Mouse (Mus musculus): Measurements from ENCODE around the gene Camk1. TPM values are rescaled to one million over a fixed set of nuclear protein-coding genes. Genes with fewer than 3 reads are reported as not detected.

Camk1 gene
- polyA plus RNA-seq, 1 experiment from 2014 or later: 31.5 TPM

DNA sequence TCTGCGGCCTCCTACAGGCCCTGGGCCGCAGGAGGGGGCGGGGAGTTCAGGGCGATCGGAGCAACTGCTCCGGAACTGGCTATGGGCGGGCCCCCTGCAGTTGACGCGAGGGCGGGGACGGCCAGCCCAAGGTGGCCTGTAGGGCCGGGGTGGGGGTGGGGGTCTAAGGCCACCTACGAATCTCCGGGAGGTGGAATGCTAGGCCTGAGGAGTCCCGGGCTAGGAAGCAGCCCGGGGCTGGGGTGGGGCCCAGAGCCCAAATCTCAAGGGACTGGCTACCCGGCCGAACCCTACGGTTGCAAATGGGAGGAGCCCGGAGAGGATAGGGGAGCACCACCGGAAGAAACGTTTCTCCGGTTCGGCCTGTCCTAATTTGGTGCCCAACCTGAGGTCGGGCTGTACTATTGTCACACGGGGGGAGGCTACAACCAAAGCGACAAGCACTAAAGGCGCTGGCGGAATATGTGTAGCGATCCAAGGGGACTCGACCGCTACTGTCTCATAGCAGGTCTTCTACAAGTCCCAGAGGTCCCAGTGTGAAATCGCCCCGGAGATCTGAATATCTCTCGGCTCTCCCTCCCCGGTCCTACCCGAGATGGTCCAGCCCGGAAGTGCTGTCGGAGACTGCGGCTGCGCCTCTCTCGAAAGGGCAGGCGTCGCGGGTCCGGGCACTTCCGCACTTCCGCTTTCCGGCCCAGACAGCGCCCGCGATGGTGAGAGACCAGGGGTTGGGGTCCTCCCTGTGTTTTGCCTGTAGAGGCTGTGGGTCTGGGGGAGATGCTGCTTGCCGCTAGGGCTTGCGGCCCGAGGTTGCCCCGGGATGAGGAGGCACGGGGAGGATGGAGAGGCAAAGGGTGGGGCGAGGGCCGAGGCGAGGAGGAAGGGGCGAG, 34.0 kb upstream of the Camk1 start, which contains the start of the genes Tada3 and Arpc4:
Gene Tada3 (minus strand): TSS at position 388 of the 890 bp plus-strand sequence.
Gene Arpc4 (plus strand): TSS at position 620 of the 890 bp plus-strand sequence.
- Histone ChIP-seq H3K27me3 (replicated peaks) (no peaks in the 10 kb centered on the region), H3K9me3 (replicated peaks) (no peaks in the 10 kb centered on the region), H3K4me3 (peak within 1 kb of the TSS; percentile 83), H3K4me2 (peak within 1 kb of the TSS; percentile 93), H3K9ac (peak within 1 kb of the TSS; percentile 93), H3K27ac (peak within 1 kb of the TSS; percentile 97), H3K4me1 (peaks cover 71% of the 10 kb centered on the region), H3K36me3 (peaks cover 59% of the 10 kb centered on the region)
- under 1% methylated on average over 60 of the region's 61 CpGs for WGBS (ENCODE audit: insufficient replicate concordance)
- peak; percentile 92 for ATAC-seq

DNA sequence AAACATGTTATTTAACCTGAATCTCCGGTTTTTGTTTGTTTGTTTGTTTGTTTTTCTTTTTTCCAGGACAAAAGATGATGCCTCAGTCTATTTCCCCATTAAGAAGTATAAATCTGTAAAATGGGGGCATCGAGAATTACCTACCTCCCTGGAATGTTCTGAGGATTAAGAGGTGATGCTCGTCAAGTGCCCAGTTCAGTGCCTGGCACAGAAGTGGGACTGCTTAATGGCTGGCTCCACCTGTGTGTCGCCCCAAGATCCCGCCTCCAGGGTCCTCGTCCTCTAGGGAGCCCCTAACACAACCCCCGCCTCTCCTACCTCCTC, 33.4 kb upstream of the Camk1 start:
- Histone ChIP-seq H3K4me1 (peaks cover 77% of the 10 kb centered on the region), H3K36me3 (peaks cover 59% of the 10 kb centered on the region)
- 6% methylated on average over 7 of the region's 7 CpGs for WGBS (ENCODE audit: insufficient replicate concordance)

DNA sequence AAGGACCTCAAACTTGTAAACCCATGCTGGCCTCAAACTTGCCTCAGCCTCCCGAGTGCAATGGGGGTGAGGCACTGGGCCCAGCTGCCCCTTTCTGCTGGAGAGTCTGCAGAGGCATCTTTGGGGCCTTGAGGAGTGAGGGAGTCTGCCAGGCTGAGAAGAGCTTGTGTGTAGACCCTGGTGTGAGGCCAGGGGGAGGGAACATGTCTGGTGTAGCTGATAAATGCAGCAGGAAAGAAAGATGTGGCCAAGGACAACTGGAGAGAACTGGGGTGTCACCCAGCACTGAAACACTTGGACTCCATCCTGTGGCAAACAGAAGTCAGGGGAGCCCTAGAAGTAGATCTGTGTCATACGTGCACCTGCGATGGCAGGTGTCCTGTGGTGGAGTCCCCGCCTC, 29.7 kb upstream of the Camk1 start:
- Histone ChIP-seq H3K9ac (peak overlapping the region; percentile 60), H3K27me3 (replicated peaks) (no peaks in the 10 kb centered on the region), H3K9me3 (replicated peaks) (no peaks in the 10 kb centered on the region), H3K4me1 (peaks cover 50% of the 10 kb centered on the region), H3K36me3 (peaks cover 73% of the 10 kb centered on the region), H3K4me3 (peak overlapping the region; percentile 14; the same call in 1 of the 2 replicates), H3K4me2 (peak overlapping the region; percentile 55), H3K27ac (peak overlapping the region; percentile 84)
- WGBS (ENCODE audit: insufficient replicate concordance): 54% methylated on average over 4 of the region's 4 CpGs
- ATAC-seq: peak; percentile 55

More for the DNA sequence above, 33.4 kb upstream of the Camk1 start:
- peak overlapping the region; percentile 83 for H3K4me3 ChIP-seq
- peak overlapping the region; percentile 93 for H3K9ac ChIP-seq
- peak overlapping the region; percentile 93 for H3K4me2 ChIP-seq
- no peaks in the 10 kb centered on the region for H3K27me3 ChIP-seq (replicated peaks)
- no peaks in the 10 kb centered on the region for H3K9me3 ChIP-seq (replicated peaks)
- peak overlapping the region; percentile 97 for H3K27ac ChIP-seq
- no peak for ATAC-seq

DNA sequence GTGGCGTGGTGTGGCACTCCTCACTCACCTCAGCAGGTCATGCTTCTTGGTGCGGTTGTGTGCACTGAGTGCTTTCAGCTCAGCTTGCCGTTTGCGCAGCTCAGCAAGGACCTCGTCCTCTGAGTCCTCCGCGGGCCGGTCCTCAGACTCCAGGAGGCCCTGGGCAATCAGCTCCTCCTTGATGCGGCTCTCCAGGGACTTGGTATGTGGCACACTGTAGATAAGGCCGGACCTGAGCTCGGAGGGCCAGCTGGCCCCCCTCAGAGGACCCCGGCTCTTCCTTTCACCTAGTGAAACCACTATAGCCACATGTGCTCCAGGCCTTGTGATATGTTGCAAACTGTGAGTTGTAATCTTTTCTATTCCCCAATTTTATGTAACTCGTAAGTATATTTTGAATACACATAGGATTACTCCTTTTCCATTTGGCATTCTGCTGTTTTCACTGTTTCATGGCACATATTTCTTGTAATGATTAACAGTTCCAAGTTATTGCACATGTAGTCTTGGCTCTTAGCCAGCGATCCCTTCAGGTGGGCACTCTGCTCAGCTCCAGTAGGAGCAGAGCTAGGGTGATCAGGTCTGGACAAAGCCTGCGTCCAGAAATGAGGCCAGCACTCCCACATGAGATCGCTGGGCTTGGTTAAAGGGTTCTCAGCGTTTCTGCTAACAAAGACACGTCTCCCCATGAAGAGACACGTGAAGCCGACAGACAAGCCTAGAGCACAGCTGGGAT, 26.6 kb upstream of the Camk1 start:
- H3K4me1 ChIP-seq: peaks cover 33% of the 10 kb centered on the region
- no peak for ATAC-seq
- H3K9ac ChIP-seq: no peak overlapping the region
- 85% methylated on average over 20 of the region's 20 CpGs for WGBS (ENCODE audit: insufficient replicate concordance)
- no peak overlapping the region for H3K4me3 ChIP-seq
- no peak overlapping the region for H3K4me2 ChIP-seq
- no peak overlapping the region for H3K27ac ChIP-seq
- H3K27me3 ChIP-seq (replicated peaks): no peaks in the 10 kb centered on the region
- no peaks in the 10 kb centered on the region for H3K9me3 ChIP-seq (replicated peaks)
- H3K36me3 ChIP-seq: peaks cover 88% of the 10 kb centered on the region

DNA sequence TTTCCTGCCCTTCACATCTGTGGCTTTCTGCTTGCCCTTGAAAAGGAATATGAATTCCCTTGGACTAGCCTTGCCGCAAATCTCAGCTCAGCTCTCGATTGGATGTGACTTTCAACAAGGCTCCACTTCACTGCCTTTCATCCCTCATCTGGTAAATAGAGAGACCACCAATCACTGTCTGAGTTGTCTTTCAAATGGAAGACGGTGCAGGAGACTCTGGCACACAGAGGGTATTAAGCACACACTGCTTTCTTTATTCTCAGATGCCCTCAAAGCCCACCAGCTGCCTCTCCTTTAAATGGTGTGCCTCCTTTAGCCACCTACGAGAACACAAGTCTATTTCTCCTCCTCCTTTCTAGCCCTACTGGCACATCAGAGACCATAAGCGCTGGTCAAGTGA, 24.8 kb upstream of the Camk1 start:
- H3K9ac ChIP-seq: no peak overlapping the region
- WGBS (ENCODE audit: insufficient replicate concordance): 87% methylated on average over 5 of the region's 5 CpGs
- no peaks in the 10 kb centered on the region for H3K27me3 ChIP-seq (replicated peaks)
- H3K36me3 ChIP-seq: peaks cover 70% of the 10 kb centered on the region
- no peaks in the 10 kb centered on the region for H3K9me3 ChIP-seq (replicated peaks)
- H3K27ac ChIP-seq: no peak overlapping the region
- ATAC-seq: no peak
- H3K4me1 ChIP-seq: peaks cover 19% of the 10 kb centered on the region
- H3K4me2 ChIP-seq: no peak overlapping the region
- no peak overlapping the region for H3K4me3 ChIP-seq

DNA sequence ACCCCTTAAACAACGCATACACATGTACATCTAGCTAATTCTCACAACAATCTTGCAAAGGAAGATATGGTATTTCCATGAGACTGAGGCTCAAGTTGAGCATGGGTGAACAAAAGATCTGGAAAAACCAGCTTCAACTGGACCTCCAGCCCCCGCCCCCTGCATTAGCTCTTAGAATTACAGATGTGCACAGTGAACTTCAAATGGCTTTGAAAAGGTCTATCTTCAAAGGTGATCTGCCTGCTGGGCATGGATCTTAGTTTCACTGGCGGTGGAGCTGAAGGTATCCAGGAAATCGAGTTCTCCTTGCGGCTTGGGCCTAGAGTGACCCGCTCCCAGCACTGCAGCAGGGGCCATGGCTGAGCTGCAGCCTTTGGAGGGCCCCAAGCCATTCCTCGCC, 24.3 kb upstream of the Camk1 start:
- H3K36me3 ChIP-seq: peaks cover 65% of the 10 kb centered on the region
- no peak for ATAC-seq

DNA sequence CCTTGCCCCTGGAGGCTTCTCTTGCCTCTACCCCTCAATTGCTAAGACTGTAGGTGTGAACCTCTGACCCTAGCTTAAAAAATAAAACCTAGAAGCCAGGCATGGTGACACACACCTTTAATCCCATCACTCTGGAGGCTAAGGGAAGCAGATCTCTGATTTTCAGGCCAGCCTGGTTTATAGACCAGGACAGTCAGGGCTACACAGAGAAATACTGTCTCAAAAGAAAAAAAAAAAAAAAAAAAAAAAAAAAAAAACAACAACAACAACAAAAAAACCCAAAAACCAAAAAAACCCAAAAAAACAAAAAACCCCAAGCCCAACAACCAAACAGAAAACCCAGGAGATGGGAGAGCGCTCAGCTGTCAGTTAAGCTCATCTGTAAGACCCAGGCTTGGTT, 23.8 kb upstream of the Camk1 start:
- 97% methylated on average over 1 of the region's 1 CpGs for WGBS (ENCODE audit: insufficient replicate concordance)
- 0 out of 2 replicates have a peak overlapping the region, but pooled peaks have one; percentile 5 for H3K27ac ChIP-seq
- no peak overlapping the region for H3K4me2 ChIP-seq
- H3K4me3 ChIP-seq: no peak overlapping the region
- no peak overlapping the region for H3K9ac ChIP-seq
- peaks cover 9% of the 10 kb centered on the region for H3K4me1 ChIP-seq
- no peak for ATAC-seq
- H3K27me3 ChIP-seq (replicated peaks): no peaks in the 10 kb centered on the region
- peaks cover 60% of the 10 kb centered on the region for H3K36me3 ChIP-seq
- no peaks in the 10 kb centered on the region for H3K9me3 ChIP-seq (replicated peaks)

More for the DNA sequence above, 24.3 kb upstream of the Camk1 start:
- 0 out of 2 replicates have a peak overlapping the region, but pooled peaks have one; percentile 5 for H3K27ac ChIP-seq
- peaks cover 14% of the 10 kb centered on the region for H3K4me1 ChIP-seq
- no peak overlapping the region for H3K4me3 ChIP-seq
- H3K4me2 ChIP-seq: no peak overlapping the region
- H3K9me3 ChIP-seq (replicated peaks): no peaks in the 10 kb centered on the region
- H3K27me3 ChIP-seq (replicated peaks): no peaks in the 10 kb centered on the region
- 86% methylated on average over 7 of the region's 7 CpGs for WGBS (ENCODE audit: insufficient replicate concordance)
- no peak overlapping the region for H3K9ac ChIP-seq

DNA sequence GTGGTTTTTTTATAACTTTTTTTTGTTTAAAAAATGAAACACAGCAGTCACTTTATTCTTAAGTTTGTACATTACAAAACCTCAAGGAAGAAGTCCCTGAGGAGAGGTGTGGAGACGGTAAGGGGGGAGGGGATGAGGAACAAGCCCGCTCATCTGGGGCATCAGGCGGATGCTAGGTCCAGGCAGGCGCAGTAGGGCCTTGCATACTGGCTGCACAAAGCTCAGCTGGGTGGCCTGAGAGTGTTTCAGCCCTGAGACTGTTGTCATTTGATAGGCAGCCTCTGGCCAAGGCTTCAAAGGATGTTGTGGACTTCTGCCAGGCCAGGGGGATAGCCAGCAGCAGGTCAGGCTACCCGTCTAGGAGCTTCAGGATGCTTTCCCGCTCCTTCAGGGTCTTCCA, 22.9 kb upstream of the Camk1 start:
- no peak overlapping the region for H3K9ac ChIP-seq

DNA sequence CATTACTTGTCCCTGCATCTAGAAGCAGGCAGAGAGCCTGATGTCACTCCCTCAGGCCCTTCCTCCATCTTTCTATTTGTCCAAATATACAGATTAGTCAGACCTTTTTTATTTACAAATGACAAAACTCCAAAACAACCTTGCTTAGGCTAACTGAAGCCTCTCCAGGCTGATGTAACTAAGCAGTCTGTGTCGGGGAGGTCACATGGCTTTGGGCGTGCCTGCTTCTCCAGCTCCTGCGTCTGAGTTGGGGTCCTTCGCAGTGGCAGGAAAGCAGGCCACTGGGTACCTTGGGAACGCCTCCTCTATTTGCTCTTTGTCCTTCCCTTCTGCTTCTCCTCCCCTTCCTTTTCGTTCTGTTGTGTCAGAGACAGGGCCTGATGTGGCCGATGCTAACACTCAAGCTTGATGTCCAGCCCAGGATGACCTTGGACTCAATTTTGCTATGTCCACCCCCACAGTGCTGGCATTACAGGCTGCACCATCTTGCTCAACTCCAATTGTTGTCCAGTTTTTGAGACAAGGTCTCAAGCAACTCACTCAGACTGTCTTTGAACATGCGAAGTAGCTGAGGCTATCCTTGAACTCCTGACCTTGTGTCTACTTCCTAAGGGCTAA, 20.8 kb upstream of the Camk1 start:
- H3K4me1 ChIP-seq: 0 out of 2 replicates have a peak, but pooled peaks cover 3% of the 10 kb centered on the region
- H3K27ac ChIP-seq: no peak overlapping the region
- no peaks in the 10 kb centered on the region for H3K9me3 ChIP-seq (replicated peaks)
- H3K9ac ChIP-seq: no peak overlapping the region
- no peaks in the 10 kb centered on the region for H3K27me3 ChIP-seq (replicated peaks)
- WGBS (ENCODE audit: insufficient replicate concordance): 64% methylated on average over 8 of the region's 8 CpGs
- no peak overlapping the region for H3K4me2 ChIP-seq
- H3K4me3 ChIP-seq: no peak overlapping the region
- no peak for ATAC-seq
- H3K36me3 ChIP-seq: peaks cover 31% of the 10 kb centered on the region

More for the DNA sequence above, 22.9 kb upstream of the Camk1 start:
- H3K4me3 ChIP-seq: no peak overlapping the region
- peaks cover 51% of the 10 kb centered on the region for H3K36me3 ChIP-seq
- H3K4me2 ChIP-seq: no peak overlapping the region
- H3K9me3 ChIP-seq (replicated peaks): no peaks in the 10 kb centered on the region
- no peak for ATAC-seq
- no peaks in the 10 kb centered on the region for H3K27me3 ChIP-seq (replicated peaks)
- no peak overlapping the region for H3K27ac ChIP-seq
- 0 out of 2 replicates have a peak, but pooled peaks cover 3% of the 10 kb centered on the region for H3K4me1 ChIP-seq
- WGBS (ENCODE audit: insufficient replicate concordance): 87% methylated on average over 6 of the region's 6 CpGs

DNA sequence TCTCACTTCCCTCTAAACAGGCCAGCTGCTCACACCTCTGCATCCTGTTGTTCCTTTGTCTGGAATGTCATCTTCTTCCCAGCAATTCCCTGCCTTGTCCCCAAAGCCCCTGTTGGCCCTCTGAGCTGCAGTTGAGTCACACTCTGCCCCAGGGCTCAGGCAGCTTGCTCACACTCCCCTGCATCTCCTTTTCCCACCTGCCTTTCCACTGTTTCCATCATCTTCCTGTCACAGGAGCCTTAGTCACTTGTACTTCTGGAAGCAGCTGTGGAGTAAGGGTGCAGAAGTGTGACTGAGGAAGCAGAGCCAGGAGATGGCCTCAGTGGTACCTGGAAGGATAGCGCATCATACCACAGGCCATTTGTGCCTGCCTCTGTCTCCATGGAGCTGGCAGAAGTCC, 18.5 kb upstream of the Camk1 start:
- Histone ChIP-seq H3K4me3 (no peak overlapping the region), H3K9ac (no peak overlapping the region), H3K4me2 (no peak overlapping the region), H3K27me3 (replicated peaks) (no peaks in the 10 kb centered on the region), H3K9me3 (replicated peaks) (no peaks in the 10 kb centered on the region), H3K36me3 (peaks cover 12% of the 10 kb centered on the region), H3K4me1 (0 out of 2 replicates have a peak, but pooled peaks cover 3% of the 10 kb centered on the region), H3K27ac (no peak overlapping the region)
- 80% methylated on average over 1 of the region's 1 CpGs for WGBS (ENCODE audit: insufficient replicate concordance)
- no peak for ATAC-seq

DNA sequence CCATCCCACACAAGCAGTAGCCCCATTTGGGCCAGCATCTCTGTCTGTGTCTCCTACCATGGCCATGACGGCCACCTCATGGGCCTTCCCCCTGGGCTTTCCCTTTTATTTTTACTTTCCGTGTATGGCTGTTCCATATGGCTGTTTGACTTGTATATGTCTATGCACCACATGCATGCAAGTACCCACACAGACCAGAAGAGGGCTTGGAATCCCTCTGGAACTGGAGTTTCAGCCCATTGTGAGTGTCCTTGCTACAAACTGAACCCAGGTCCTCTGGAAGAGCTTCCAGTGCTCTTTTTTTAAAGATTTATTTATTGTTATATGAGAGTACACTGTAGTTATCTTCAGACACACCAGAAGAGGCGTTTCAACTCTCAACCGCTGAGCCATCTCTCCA, 17.7 kb upstream of the Camk1 start:
- Histone ChIP-seq H3K4me2 (no peak overlapping the region), H3K4me3 (no peak overlapping the region), H3K9me3 (replicated peaks) (no peaks in the 10 kb centered on the region), H3K4me1 (0 out of 2 replicates have a peak, but pooled peaks cover 3% of the 10 kb centered on the region), H3K9ac (no peak overlapping the region), H3K27me3 (replicated peaks) (no peaks in the 10 kb centered on the region), H3K27ac (no peak overlapping the region), H3K36me3 (peaks cover 5% of the 10 kb centered on the region)
- ATAC-seq: no peak
- WGBS (ENCODE audit: insufficient replicate concordance): 57% methylated on average over 4 of the region's 4 CpGs
